Mouse (Mus musculus): ENCODE measurements around the gene Prkg1.

- TF ChIP-seq POLR2A (IDR thresholded peaks at IDR 0.05; ENCODE audit: borderline replicate concordance, control insufficient read depth, low read depth, low read length) = no peak
- no peak for TF ChIP-seq CTCF (IDR thresholded peaks at IDR 0.05; ENCODE audit: control insufficient read depth, insufficient read depth, low read length)
Measured at GRCm38 (mm10) chr19:31507831-31508230, 257.0 kb downstream of the Prkg1 start.

Measured in bone marrow, adult 2 months (tissue).